Mouse (Mus musculus): Measurements from ENCODE around the gene Scgb2b21.
"Not testable (repeated sequence)": the region's sequence is repeated elsewhere in the genome, so short reads cannot be mapped to it uniquely, and the experiment has no call there.

The Scgb2b21 gene

GRCm38 (mm10) chr7:33520358-33520757, at the start of gene Scgb2b21:
TSS of gene Scgb2b21 (minus strand) at chr7:33520458.
- no peak for DNase-seq

- DNase-seq = not testable (repeated sequence)
Measured at GRCm38 (mm10) chr7:33543420-33543819, 23.2 kb upstream of the Scgb2b21 start.

Measured in thymus, postnatal 4 days (tissue).